Mouse (Mus musculus): ENCODE measurements around the gene Nr1h2.

Gene Nr1h2

GRCm38 (mm10) chr7:44585606-44586005 lies 31.9 kb upstream of the Nr1h2 start:
- in situ Hi-C loops (cut with MboI, MseI), result no loop called here

GRCm38 (mm10) chr7:44584921-44585320 lies 31.2 kb upstream of the Nr1h2 start:
- in situ Hi-C loops (cut with MboI, MseI), result no loop called here

DNA sequence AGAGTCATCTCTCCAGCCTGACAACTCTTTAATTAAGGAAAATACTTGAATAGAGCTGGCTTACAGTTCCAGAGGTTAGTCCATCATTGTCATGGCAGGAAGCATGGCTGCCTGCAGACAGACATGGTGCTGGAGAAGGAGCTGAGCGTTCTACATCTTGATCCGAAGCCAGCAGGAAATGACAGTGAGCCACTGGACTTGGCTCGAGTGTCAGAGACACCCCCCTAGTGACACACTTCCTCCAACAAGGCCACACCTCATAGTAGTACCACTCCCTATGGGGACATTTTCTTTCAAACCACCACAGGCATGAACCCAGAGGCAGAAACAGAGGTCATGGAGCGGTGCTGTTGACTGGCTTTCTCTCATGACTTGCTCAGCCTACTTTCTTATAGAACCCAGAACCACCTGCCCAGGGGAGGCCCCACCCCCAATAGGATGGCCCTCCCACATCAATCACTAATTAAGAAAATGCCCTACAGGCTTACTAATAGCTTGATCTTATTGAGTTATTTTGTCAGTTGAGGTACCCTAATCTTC lies 30.6 kb upstream of the Nr1h2 start:
- in situ Hi-C loops (cut with MboI, MseI), result no loop called here

DNA sequence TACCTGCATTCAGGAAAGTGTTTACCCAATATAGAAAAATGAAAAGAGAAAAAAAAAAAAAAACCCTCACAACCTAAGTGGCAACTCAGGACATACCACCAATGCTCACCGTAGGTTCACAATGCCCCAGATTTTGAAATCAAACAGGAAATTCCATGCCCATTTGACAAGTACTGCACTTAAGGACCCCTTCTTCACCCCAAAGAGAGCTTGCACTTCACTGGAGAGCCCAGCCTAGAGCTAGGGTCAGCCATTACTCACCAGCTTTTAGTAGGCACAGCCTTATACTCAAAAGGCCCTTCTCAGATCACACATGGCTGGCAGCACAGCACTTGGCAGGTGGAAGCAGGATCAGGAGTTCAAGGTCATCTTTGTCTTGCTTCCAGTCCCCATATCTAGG lies 29.4 kb upstream of the Nr1h2 start:
- in situ Hi-C loops (cut with MboI, MseI), result no loop called here

- in situ Hi-C loops (cut with MboI, MseI), result no loop called here
These were observed 29.0 kb upstream of the Nr1h2 start for GRCm38 (mm10) chr7:44582709-44583108.

GRCm38 (mm10) chr7:44581637-44582036 lies 27.9 kb upstream of the Nr1h2 start:
- in situ Hi-C loops (cut with MboI, MseI), result no loop called here

GRCm38 (mm10) chr7:44576333-44576844 lies 22.6 kb upstream of the Nr1h2 start:
- in situ Hi-C loops (cut with MboI, MseI), result no loop called here

DNA sequence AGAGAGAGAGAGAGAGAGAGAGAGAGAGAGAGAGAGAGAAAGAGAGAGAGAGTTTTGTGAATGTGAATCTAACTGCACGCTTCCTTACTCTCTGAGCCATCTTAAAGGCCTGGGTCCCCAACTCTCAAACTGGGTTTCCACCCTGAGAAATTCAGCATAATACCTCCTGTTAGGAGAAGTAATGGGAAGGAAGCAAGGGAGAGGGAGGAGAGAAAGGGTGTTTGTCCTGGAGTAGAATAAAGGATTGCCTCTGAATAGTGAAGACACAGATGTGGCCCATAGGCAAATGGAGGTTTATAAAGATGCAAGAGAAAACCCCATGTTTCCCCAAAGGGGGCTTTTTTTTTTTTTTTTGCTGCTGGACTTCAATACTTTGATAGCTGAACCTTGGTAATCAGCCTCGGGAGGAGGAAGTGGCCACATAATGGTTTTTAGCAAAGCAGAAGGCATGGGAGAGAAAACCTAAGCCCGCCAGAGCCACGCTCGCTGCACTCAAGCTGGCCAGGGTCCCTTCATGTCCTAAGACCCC lies 19.3 kb upstream of the Nr1h2 start:
- in situ Hi-C loops (cut with MboI, MseI), result no loop called here

GRCm38 (mm10) chr7:44572213-44572701 lies 18.5 kb upstream of the Nr1h2 start, which contains the start of gene Napsa:
Gene Napsa, plus strand, starts transcription at chr7:44572380.
- in situ Hi-C loops (cut with MboI, MseI), result no loop called here

DNA sequence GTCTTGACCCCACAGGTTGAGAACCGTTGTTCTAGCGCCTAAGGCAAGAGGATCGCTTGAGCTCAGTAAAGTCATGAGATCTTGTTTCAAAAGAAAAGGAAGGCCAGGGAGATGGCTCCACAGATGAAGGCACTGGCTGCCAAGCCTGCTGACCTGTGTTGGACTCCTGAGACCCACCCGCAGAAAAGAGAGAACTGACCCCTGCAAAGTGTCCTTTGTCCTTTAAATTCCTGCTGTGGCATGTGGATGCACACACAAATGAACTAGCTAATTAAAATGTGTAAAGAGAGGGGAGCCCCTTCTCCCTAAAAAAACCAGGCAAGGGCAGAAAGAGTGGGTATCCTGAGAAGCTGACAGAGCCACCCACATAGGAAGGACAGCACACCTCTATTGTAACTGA lies 18.1 kb upstream of the Nr1h2 start:
- in situ Hi-C loops (cut with MboI, MseI), result no loop called here

DNA sequence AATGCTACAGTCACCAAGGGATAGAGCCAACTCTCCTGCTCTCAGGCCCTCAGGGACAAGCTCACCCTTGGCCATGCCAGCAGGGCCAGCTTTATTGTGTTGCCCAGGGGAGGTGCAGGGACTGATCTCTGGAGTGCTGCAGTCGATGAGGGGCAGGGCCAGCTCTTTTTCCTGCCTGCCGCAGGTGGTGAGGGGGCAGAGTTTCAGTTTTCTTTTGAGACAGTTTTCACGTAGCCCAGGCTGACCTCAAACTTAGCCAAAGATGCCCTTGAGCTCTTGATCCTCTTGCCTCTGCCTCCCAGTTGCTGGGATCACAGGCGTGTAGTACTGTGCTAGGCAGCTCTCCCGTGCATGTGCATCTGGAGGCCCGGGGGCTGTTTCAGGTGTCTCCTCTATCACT lies 17.2 kb upstream of the Nr1h2 start:
- in situ Hi-C loops (cut with MboI, MseI), result no loop called here

- in situ Hi-C loops (cut with MboI, MseI), result loop anchor here in 1 of 2 experiments (5.0 kb wide), 1 partner anchor 63 kb away; no protein-coding TSS in a partner anchor
These were observed 15.1 kb upstream of the Nr1h2 start for GRCm38 (mm10) chr7:44568803-44569202.

- in situ Hi-C loops (cut with MboI, MseI), result loop anchor here in 1 of 2 experiments (5.0 kb wide), 1 partner anchor 67 kb away; no protein-coding TSS in a partner anchor
These were observed 11.7 kb upstream of the Nr1h2 start for GRCm38 (mm10) chr7:44565414-44565813.

GRCm38 (mm10) chr7:44564486-44564885 lies 10.7 kb upstream of the Nr1h2 start:
- in situ Hi-C loops (cut with MboI, MseI), result no loop called here

DNA sequence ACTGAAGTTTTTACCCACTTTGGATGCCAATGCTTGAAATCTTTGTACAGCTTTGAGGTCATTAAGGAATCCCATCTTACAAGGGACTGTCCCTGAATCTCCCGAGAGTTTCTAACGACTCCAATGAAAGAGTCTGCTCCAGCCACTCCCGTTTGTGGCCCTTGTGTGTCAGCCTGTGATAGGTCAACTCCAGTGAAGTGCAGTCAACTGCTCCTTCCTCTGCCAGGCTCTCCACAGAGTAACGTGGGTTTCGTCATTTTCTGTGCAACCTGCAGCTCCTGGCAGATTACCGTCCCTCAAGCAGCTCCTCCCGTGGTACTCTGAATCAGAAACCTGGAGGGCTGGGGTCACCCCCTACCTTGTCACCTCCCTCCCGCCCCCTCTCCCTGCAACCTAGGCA lies 9.5 kb upstream of the Nr1h2 start:
- in situ Hi-C loops (cut with MboI, MseI), result no loop called here

GRCm38 (mm10) chr7:44560435-44561400 lies 7.0 kb upstream of the Nr1h2 start:
- in situ Hi-C loops (cut with MboI, MseI), result no loop called here

- in situ Hi-C loops (cut with MboI, MseI), result no loop called here
These were observed 3.9 kb upstream of the Nr1h2 start for GRCm38 (mm10) chr7:44557629-44558028.

GRCm38 (mm10) chr7:44553196-44553764 lies 471 bp downstream of the Nr1h2 start:
- in situ Hi-C loops (cut with MboI, MseI), result loop anchor here in 1 of 2 experiments (5.0 kb wide), 2 partner anchors 299 to 629 kb away; partner anchors contain the start of gene Pth2

GRCm38 (mm10) chr7:44552141-44552908 lies 1.4 kb downstream of the Nr1h2 start:
- in situ Hi-C loops (cut with MboI, MseI), result loop anchor here in 1 of 2 experiments (5.0 kb wide), 2 partner anchors 300 to 630 kb away; partner anchors contain the start of gene Pth2

GRCm38 (mm10) chr7:44551731-44552130 lies 2.0 kb downstream of the Nr1h2 start:
- in situ Hi-C loops (cut with MboI, MseI), result loop anchor here in 1 of 2 experiments (5.0 kb wide), 2 partner anchors 301 to 631 kb away; partner anchors contain the start of gene Pth2

- in situ Hi-C loops (cut with MboI, MseI), result loop anchor here in 1 of 2 experiments (5.0 kb wide), 2 partner anchors 301 to 631 kb away; partner anchors contain the start of gene Pth2
These were observed 2.5 kb downstream of the Nr1h2 start for GRCm38 (mm10) chr7:44551301-44551700.
